In genomic region chr4:141559131-141559897, GRCm38 (mm10) we compare ENCODE assay signal across 8 mouse cellular contexts. TPM values are rescaled to one million over a fixed set of nuclear protein-coding genes. Genes with fewer than 3 reads are reported as not detected.
DNase-seq lines count a peak whose midpoint lies in the region; ATAC-seq lines count a peak whose summit lies in the region.

No protein-coding gene starts in this region.

- peak overlapping the region; percentile 97 to 99 for H3K27ac ChIP-seq in heart, embryonic 14.5 days (replicated peaks in 1 of 2; ENCODE audit: control insufficient read depth in 1 of 2, insufficient read depth in 1 of 2, low read depth in 2 of 2, low read length in 2 of 2)
- peak overlapping the region; percentile 93 for H3K27ac ChIP-seq in liver, embryonic 12.5 days
- H3K27ac ChIP-seq in stomach, embryonic 14.5 days (ENCODE audit: low read length) = peak overlapping the region; percentile 88

- under 1% methylated on average over 30 of the region's 30 CpGs for WGBS in heart, embryonic 14.5 days
- WGBS in liver, embryonic 12.5 days (ENCODE audit: insufficient replicate concordance) = under 1% methylated on average over 30 of the region's 30 CpGs
- 2% methylated on average over 30 of the region's 30 CpGs for WGBS in stomach, embryonic 14.5 days

- no peaks in the 10 kb centered on the region for H3K27me3 ChIP-seq in heart, embryonic 14.5 days (ENCODE audit: control insufficient read depth, insufficient read depth, low read length)
- no peaks in the 10 kb centered on the region; the same call in 1 of the 2 replicates for H3K27me3 ChIP-seq in liver, embryonic 12.5 days (replicated peaks)
- H3K27me3 ChIP-seq in stomach, embryonic 14.5 days (ENCODE audit: control insufficient read depth, insufficient read depth, low read length) = no peaks in the 10 kb centered on the region

- H3K9me3 ChIP-seq in heart, embryonic 14.5 days (ENCODE audit: control insufficient read depth, low read length) = no peaks in the 10 kb centered on the region
- no peaks in the 10 kb centered on the region for H3K9me3 ChIP-seq in liver, embryonic 12.5 days (replicated peaks)
- H3K9me3 ChIP-seq in stomach, embryonic 14.5 days (ENCODE audit: control insufficient read depth, low read depth, low read length) = no peaks in the 10 kb centered on the region

- peaks cover 9 to 13% of the 10 kb centered on the region in 2 experiments for H3K4me1 ChIP-seq in heart, embryonic 14.5 days (ENCODE audit: control insufficient read depth in 2 of 2, insufficient read depth in 2 of 2, low read length in 2 of 2)
- H3K4me1 ChIP-seq in liver, embryonic 12.5 days = peaks cover 28% of the 10 kb centered on the region
- 0 out of 2 replicates have a peak, but pooled peaks cover 6% of the 10 kb centered on the region for H3K4me1 ChIP-seq in stomach, embryonic 14.5 days (ENCODE audit: control insufficient read depth, insufficient read depth, low read length)

- no peaks in the 10 kb centered on the region for H3K36me3 ChIP-seq in heart, embryonic 14.5 days (ENCODE audit: control insufficient read depth, insufficient read depth, low read length)
- no peaks in the 10 kb centered on the region for H3K36me3 ChIP-seq in liver, embryonic 12.5 days
- no peaks in the 10 kb centered on the region for H3K36me3 ChIP-seq in stomach, embryonic 14.5 days (ENCODE audit: control insufficient read depth, insufficient read depth, low read length)

- H3K9ac ChIP-seq in heart, embryonic 14.5 days (ENCODE audit: low read length) = peak overlapping the region; percentile 76
- H3K9ac ChIP-seq in liver, embryonic 12.5 days = peak overlapping the region; percentile 70
- peak overlapping the region; percentile 14; the same call in 1 of the 2 replicates for H3K9ac ChIP-seq in stomach, embryonic 14.5 days (replicated peaks; ENCODE audit: low read depth, low read length)

- ATAC-seq in heart, embryonic 14.5 days (ENCODE audit: insufficient number of reproducible peaks, insufficient read depth, low FRiP score, low read depth) = peak; percentile 61
- peak; percentile 85 for ATAC-seq in liver, embryonic 12.5 days
- peak; percentile 79 for ATAC-seq in stomach, embryonic 14.5 days (ENCODE audit: insufficient number of reproducible peaks, insufficient read depth, low FRiP score, low read depth)

- peak overlapping the region; percentile 41 to 54 for H3K4me3 ChIP-seq in heart, embryonic 14.5 days (ENCODE audit: control insufficient read depth in 1 of 2, insufficient read depth in 1 of 2, low read depth in 1 of 2, low read length in 2 of 2)
- peak overlapping the region; percentile 58 for H3K4me3 ChIP-seq in liver, embryonic 12.5 days
- H3K4me3 ChIP-seq in stomach, embryonic 14.5 days (ENCODE audit: low read depth, low read length) = peak overlapping the region; percentile 37

- DNase-seq in CD8-positive naive resting alpha-beta T cell, adult 2 months (ENCODE audit: low read depth in 2 of 2, low spot score in 2 of 2) = peak; percentile 57 to 69
- DNase-seq in c-Kit-negative CD71-positive TER-119-positive erythroid progenitor cells, embryonic 14.5 days (ENCODE audit: low read depth, low spot score) = peak; percentile 86
- DNase-seq in fibroblast of lung, adult 2 months (ENCODE audit: low read depth) = peak; percentile 97
- DNase-seq in kidney, postnatal 10 days = peak; percentile 80
- DNase-seq in naive thymus-derived CD4-positive, alpha-beta T cell, adult 2 months (ENCODE audit: low read depth) = peak; percentile 88

- peak overlapping the region; percentile 89 for H3K4me2 ChIP-seq in heart, embryonic 14.5 days (ENCODE audit: low read length)
- H3K4me2 ChIP-seq in liver, embryonic 12.5 days = peak overlapping the region; percentile 84
- H3K4me2 ChIP-seq in stomach, embryonic 14.5 days (replicated peaks; ENCODE audit: low read depth, low read length) = peak overlapping the region; percentile 81

RNA-seq across cellular contexts. Expression of gene Spen, which starts 20.9 kb away (rescaled TPM):
- 9.6 and 10.7 TPM in 2 replicates for polyA plus RNA-seq in heart, embryonic 14.5 days (2014; fragmentation: Nextera tagmentation; extraction: Ambion mirVana)
- polyA plus RNA-seq in liver, embryonic 12.5 days (2016; fragmentation: Nextera tagmentation; extraction: Ambion mirVana) = 9.1 and 9.2 TPM in 2 replicates
- polyA plus RNA-seq in stomach, embryonic 14.5 days (2014; fragmentation: Nextera tagmentation; extraction: Ambion mirVana) = 16.2 and 16.9 TPM in 2 replicates

RNA-seq across cellular contexts. Expression of gene Fblim1, which starts 46.6 kb away (rescaled TPM):
- polyA plus RNA-seq in heart, embryonic 14.5 days (2014; fragmentation: Nextera tagmentation; extraction: Ambion mirVana) = 45.2 and 45.7 TPM in 2 replicates
- polyA plus RNA-seq in liver, embryonic 12.5 days (2016; fragmentation: Nextera tagmentation; extraction: Ambion mirVana) = 4.0 and 5.3 TPM in 2 replicates
- 94.9 and 98.0 TPM in 2 replicates for polyA plus RNA-seq in stomach, embryonic 14.5 days (2014; fragmentation: Nextera tagmentation; extraction: Ambion mirVana)

RNA-seq across cellular contexts. Expression of gene Tmem82, which starts 59.1 kb away (rescaled TPM):
- polyA plus RNA-seq in heart, embryonic 14.5 days (2014; fragmentation: Nextera tagmentation; extraction: Ambion mirVana) = 0.19 and 0.43 TPM in 2 replicates
- 3.2 and 3.6 TPM in 2 replicates for polyA plus RNA-seq in liver, embryonic 12.5 days (2016; fragmentation: Nextera tagmentation; extraction: Ambion mirVana)
- polyA plus RNA-seq in stomach, embryonic 14.5 days (2014; fragmentation: Nextera tagmentation; extraction: Ambion mirVana) = 0.29 and 0.32 TPM in 2 replicates

Comparison
In these comparisons a context has a peak if more than half of its experiments do, and no peak if none do; other contexts are left out.
1. Peak in every context shown above with its lines: DNase-seq, ATAC-seq, H3K4me3 ChIP-seq and H3K27ac ChIP-seq.
2. H3K9ac ChIP-seq: peak in every context shown above with its lines; median percentile 76 in heart, embryonic 14.5 days; 70 in liver, embryonic 12.5 days; 14 in stomach, embryonic 14.5 days.